Comparison of ENCODE assay signal across 7 mouse cellular contexts in genomic region chr8:94386214-94387026, GRCm38 (mm10). TPM values are rescaled to one million over a fixed set of nuclear protein-coding genes. Genes with fewer than 3 reads are reported as not detected.
DNase-seq lines count a peak whose midpoint lies in the region; ATAC-seq lines count a peak whose summit lies in the region.

Herpud1 (plus strand) TSS chr8:94386438.

- peak; percentile 99 for DNase-seq in adrenal gland, postnatal 10 days
- peak; percentile 96 for DNase-seq in embryonic facial prominence, embryonic 10.5 days (ENCODE audit: low spot score)
- peak; percentile 98 for DNase-seq in kidney, adult 11 months
- DNase-seq in limb, embryonic 10.5 days (ENCODE audit: low spot score): peak; percentile 95
- DNase-seq in spleen, adult 12 weeks (ENCODE audit: low spot score): peak; percentile 95

- peak within 1 kb of the TSS; percentile 72 for H3K4me3 ChIP-seq in embryonic facial prominence, embryonic 10.5 days
- peak within 1 kb of the TSS; percentile 88 for H3K4me3 ChIP-seq in limb, embryonic 10.5 days
- H3K4me3 ChIP-seq in midbrain, embryonic 13.5 days (replicated peaks): peak within 1 kb of the TSS; percentile 88

- peak within 1 kb of the TSS; percentile 92 for H3K9ac ChIP-seq in midbrain, embryonic 13.5 days (replicated peaks)

- peaks cover 18% of the 10 kb centered on the region for H3K4me1 ChIP-seq in embryonic facial prominence, embryonic 10.5 days
- H3K4me1 ChIP-seq in limb, embryonic 10.5 days: peaks cover 19% of the 10 kb centered on the region
- H3K4me1 ChIP-seq in midbrain, embryonic 13.5 days (replicated peaks): peaks cover 19% of the 10 kb centered on the region

- no peaks in the 10 kb centered on the region for H3K27me3 ChIP-seq in embryonic facial prominence, embryonic 10.5 days (replicated peaks; ENCODE audit: low read depth, poor library complexity, severe bottlenecking)
- H3K27me3 ChIP-seq in limb, embryonic 10.5 days (ENCODE audit: low read depth, poor library complexity, severe bottlenecking): no peaks in the 10 kb centered on the region
- H3K27me3 ChIP-seq in midbrain, embryonic 13.5 days: no peaks in the 10 kb centered on the region

- H3K27ac ChIP-seq in embryonic facial prominence, embryonic 10.5 days (replicated peaks): peak within 1 kb of the TSS; percentile 95
- peak within 1 kb of the TSS; percentile 97 for H3K27ac ChIP-seq in limb, embryonic 10.5 days
- peak within 1 kb of the TSS; percentile 95 for H3K27ac ChIP-seq in midbrain, embryonic 13.5 days

- no peaks in the 10 kb centered on the region for H3K9me3 ChIP-seq in embryonic facial prominence, embryonic 10.5 days
- no peaks in the 10 kb centered on the region for H3K9me3 ChIP-seq in limb, embryonic 10.5 days (replicated peaks)
- no peaks in the 10 kb centered on the region for H3K9me3 ChIP-seq in midbrain, embryonic 13.5 days

- H3K4me2 ChIP-seq in midbrain, embryonic 13.5 days (replicated peaks): peak within 1 kb of the TSS; percentile 92

- peaks cover 22% of the 10 kb centered on the region for H3K36me3 ChIP-seq in embryonic facial prominence, embryonic 10.5 days (replicated peaks)
- H3K36me3 ChIP-seq in limb, embryonic 10.5 days: peaks cover 23% of the 10 kb centered on the region
- peaks cover 20% of the 10 kb centered on the region for H3K36me3 ChIP-seq in midbrain, embryonic 13.5 days

- ATAC-seq in granulocyte monocyte progenitor cell, adult 5-6 weeks (replicated peaks; ENCODE audit: poor library complexity, severe bottlenecking): peak; percentile 82
- ATAC-seq in midbrain, embryonic 13.5 days: peak; percentile 99

- WGBS in embryonic facial prominence, embryonic 10.5 days: under 1% methylated on average over 65 of the region's 65 CpGs
- under 1% methylated on average over 65 of the region's 65 CpGs for WGBS in limb, embryonic 10.5 days
- under 1% methylated on average over 65 of the region's 65 CpGs for WGBS in midbrain, embryonic 13.5 days

RNA-seq across cellular contexts. Expression of gene Herpud1, which starts in this region (rescaled TPM):
- total RNA-seq in adrenal gland, postnatal 10 days (2021): 100 to 1,000 TPM in 1 of 2 experiments, 10 to 100 TPM in 1; 93.9 to 145 TPM
- 53.2 and 58.8 TPM in 2 replicates for polyA plus RNA-seq in embryonic facial prominence, embryonic 10.5 days (2016; fragmentation: Nextera tagmentation; extraction: Ambion mirVana)
- total RNA-seq in granulocyte monocyte progenitor cell, adult 5-6 weeks (2014; fragmentation: Nextera tagmentation): 81.6 and 83.0 TPM in 2 replicates
- 80.3 and 95.4 TPM in 2 replicates for total RNA-seq in granulocyte monocyte progenitor cell, adult 5-6 weeks (2017)
- 52.4 and 54.0 TPM in 2 replicates for polyA plus RNA-seq in limb, embryonic 10.5 days (2016; fragmentation: Nextera tagmentation; extraction: Ambion mirVana)
- polyA plus RNA-seq in midbrain, embryonic 13.5 days (2015; fragmentation: Nextera tagmentation; extraction: Ambion mirVana): 58.2 and 60.0 TPM in 2 replicates

Comparison
In these comparisons a context has a peak if more than half of its experiments do, and no peak if none do; other contexts are left out.
1. Peak in every context shown above with its lines: DNase-seq, ATAC-seq, H3K4me3 ChIP-seq and H3K27ac ChIP-seq.